Mouse (Mus musculus): ENCODE results near the gene Gm26657. TPM values are rescaled to one million over a fixed set of nuclear protein-coding genes. Genes with fewer than 3 reads are reported as not detected.

The Gm26657 gene
- polyA plus RNA-seq (2014; fragmentation: Nextera tagmentation; extraction: Ambion mirVana): not detected in 2 replicates

GRCm38 (mm10) chr4:56740020-56740485 is at the start of gene Gm26657:
TSS of gene Gm26657 (plus strand) at chr4:56740070.
- Histone ChIP-seq H3K27me3 (ENCODE audit: insufficient read depth, low read length) (no peaks in the 10 kb centered on the region), H3K9me3 (ENCODE audit: low read depth, low read length) (no peaks in the 10 kb centered on the region), H3K4me3 (ENCODE audit: low read depth, low read length) (no peak within 1 kb of the TSS), H3K4me1 (ENCODE audit: insufficient read depth) (no peaks in the 10 kb centered on the region), H3K36me3 (ENCODE audit: insufficient read depth) (peaks cover 1% of the 10 kb centered on the region; the same call in 1 of the 2 replicates), H3K9ac (no peak within 1 kb of the TSS), H3K4me2 (no peak within 1 kb of the TSS), H3K27ac (ENCODE audit: low read depth) (no peak within 1 kb of the TSS)
- 81% methylated on average over 18 of the region's 18 CpGs for WGBS
- TF ChIP-seq CTCF (IDR thresholded peaks at IDR 0.05; ENCODE audit: low read depth): no peak
- ATAC-seq (ENCODE audit: insufficient read depth) (no peak), DNase-seq (no peak)

GRCm38 (mm10) chr4:56696401-56696800 is 43.5 kb upstream of the Gm26657 start:
- no peak for TF ChIP-seq CTCF (IDR thresholded peaks at IDR 0.05; ENCODE audit: low read depth)
- Histone ChIP-seq H3K4me3 (ENCODE audit: low read depth, low read length) (no peak overlapping the region), H3K4me2 (no peak overlapping the region), H3K36me3 (ENCODE audit: insufficient read depth) (no peaks in the 10 kb centered on the region), H3K27ac (ENCODE audit: low read depth) (no peak overlapping the region), H3K9ac (no peak overlapping the region), H3K9me3 (ENCODE audit: low read depth, low read length) (no peaks in the 10 kb centered on the region), H3K27me3 (ENCODE audit: insufficient read depth, low read length) (no peaks in the 10 kb centered on the region), H3K4me1 (ENCODE audit: insufficient read depth) (no peaks in the 10 kb centered on the region)
- ATAC-seq (ENCODE audit: insufficient read depth): no peak
- no peak for DNase-seq
- WGBS: 67% methylated on average over 7 of the region's 7 CpGs

- Histone ChIP-seq H3K27ac (ENCODE audit: low read depth) (no peak overlapping the region), H3K9ac (no peak overlapping the region), H3K27me3 (ENCODE audit: insufficient read depth, low read length) (no peaks in the 10 kb centered on the region), H3K4me1 (ENCODE audit: insufficient read depth) (no peaks in the 10 kb centered on the region), H3K4me2 (no peak overlapping the region), H3K36me3 (ENCODE audit: insufficient read depth) (no peaks in the 10 kb centered on the region), H3K9me3 (ENCODE audit: low read depth, low read length) (no peaks in the 10 kb centered on the region), H3K4me3 (ENCODE audit: low read depth, low read length) (no peak overlapping the region)
- DNase-seq (no peak), ATAC-seq (ENCODE audit: insufficient read depth) (no peak)
- no peak for TF ChIP-seq CTCF (IDR thresholded peaks at IDR 0.05; ENCODE audit: low read depth)
- 25% methylated on average over 5 of the region's 5 CpGs for WGBS
These were observed 41.2 kb upstream of the Gm26657 start for GRCm38 (mm10) chr4:56698671-56699070.

DNA sequence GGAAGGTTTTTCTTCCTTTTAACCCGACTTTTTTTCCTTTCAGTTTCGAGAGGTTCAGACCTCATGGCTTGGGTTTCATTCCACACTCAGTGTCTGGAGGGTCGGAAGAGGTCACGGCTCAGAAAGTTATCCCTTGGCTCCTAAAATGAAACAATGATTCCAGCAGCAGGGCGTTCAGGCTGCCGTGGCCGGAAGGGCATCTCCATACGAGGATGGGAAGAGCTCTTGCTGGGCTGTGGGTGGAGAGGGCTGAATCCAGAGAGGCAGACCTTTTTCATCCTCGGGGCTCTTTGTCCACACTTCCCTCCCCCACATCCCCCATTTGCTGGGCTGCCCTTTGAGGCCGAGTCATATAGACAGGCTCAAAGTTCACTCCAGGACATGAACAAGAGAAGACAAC is 37.6 kb upstream of the Gm26657 start:
- no peak overlapping the region for H3K27ac ChIP-seq (ENCODE audit: low read depth)
- 34% methylated on average over 10 of the region's 10 CpGs for WGBS
- H3K4me1 ChIP-seq (ENCODE audit: insufficient read depth): no peaks in the 10 kb centered on the region
- H3K4me3 ChIP-seq (ENCODE audit: low read depth, low read length): no peak overlapping the region
- H3K27me3 ChIP-seq (ENCODE audit: insufficient read depth, low read length): no peaks in the 10 kb centered on the region
- no peak overlapping the region for H3K9ac ChIP-seq
- H3K4me2 ChIP-seq: no peak overlapping the region
- H3K9me3 ChIP-seq (ENCODE audit: low read depth, low read length): no peaks in the 10 kb centered on the region
- no peak for TF ChIP-seq CTCF (IDR thresholded peaks at IDR 0.05; ENCODE audit: low read depth)
- ATAC-seq (ENCODE audit: insufficient read depth) (no peak), DNase-seq (no peak)
- H3K36me3 ChIP-seq (ENCODE audit: insufficient read depth): no peaks in the 10 kb centered on the region

GRCm38 (mm10) chr4:56713155-56713554 is 26.7 kb upstream of the Gm26657 start:
- Histone ChIP-seq H3K9ac (no peak overlapping the region), H3K4me3 (ENCODE audit: low read depth, low read length) (no peak overlapping the region), H3K27me3 (ENCODE audit: insufficient read depth, low read length) (no peaks in the 10 kb centered on the region), H3K36me3 (ENCODE audit: insufficient read depth) (no peaks in the 10 kb centered on the region), H3K9me3 (ENCODE audit: low read depth, low read length) (no peaks in the 10 kb centered on the region), H3K27ac (ENCODE audit: low read depth) (no peak overlapping the region), H3K4me1 (ENCODE audit: insufficient read depth) (no peaks in the 10 kb centered on the region), H3K4me2 (no peak overlapping the region)
- no peak for TF ChIP-seq CTCF (IDR thresholded peaks at IDR 0.05; ENCODE audit: low read depth)
- DNase-seq: no peak
- no peak for ATAC-seq (ENCODE audit: insufficient read depth)
- 88% methylated on average over 3 of the region's 3 CpGs for WGBS

DNA sequence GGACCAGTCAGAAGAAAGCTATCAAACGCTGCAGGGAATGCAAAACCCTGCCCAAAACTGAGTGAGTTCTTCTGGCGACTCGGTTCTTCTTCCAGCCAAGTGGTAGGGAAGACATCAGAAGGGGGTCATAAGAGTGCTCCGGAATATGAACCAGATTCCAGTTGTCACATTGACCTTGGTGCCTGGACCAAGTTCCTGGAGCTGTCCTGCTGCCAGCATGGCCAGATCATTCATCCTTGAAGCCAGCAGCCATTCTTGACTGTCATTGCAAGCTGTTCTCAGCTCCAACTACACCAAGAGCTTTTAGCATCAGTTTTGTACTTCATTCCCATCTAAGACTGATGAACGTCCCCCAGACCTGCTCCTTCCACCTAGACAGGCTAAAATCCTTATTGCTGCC is 23.1 kb upstream of the Gm26657 start:
- H3K9ac ChIP-seq: no peak overlapping the region
- no peaks in the 10 kb centered on the region for H3K36me3 ChIP-seq (ENCODE audit: insufficient read depth)
- H3K27me3 ChIP-seq (ENCODE audit: insufficient read depth, low read length): no peaks in the 10 kb centered on the region
- ATAC-seq (ENCODE audit: insufficient read depth): no peak
- H3K4me2 ChIP-seq: no peak overlapping the region
- no peak for TF ChIP-seq CTCF (IDR thresholded peaks at IDR 0.05; ENCODE audit: low read depth)
- DNase-seq: no peak
- WGBS: 53% methylated on average over 5 of the region's 5 CpGs
- H3K27ac ChIP-seq (ENCODE audit: low read depth): no peak overlapping the region
- H3K4me1 ChIP-seq (ENCODE audit: insufficient read depth): no peaks in the 10 kb centered on the region
- no peaks in the 10 kb centered on the region for H3K9me3 ChIP-seq (ENCODE audit: low read depth, low read length)
- no peak overlapping the region for H3K4me3 ChIP-seq (ENCODE audit: low read depth, low read length)

- ATAC-seq (ENCODE audit: insufficient read depth) (no peak), DNase-seq (no peak)
- H3K4me1 ChIP-seq (ENCODE audit: insufficient read depth): no peaks in the 10 kb centered on the region
- no peak overlapping the region for H3K4me2 ChIP-seq
- H3K27me3 ChIP-seq (ENCODE audit: insufficient read depth, low read length): no peaks in the 10 kb centered on the region
- no peak overlapping the region for H3K27ac ChIP-seq (ENCODE audit: low read depth)
- H3K9me3 ChIP-seq (ENCODE audit: low read depth, low read length): no peaks in the 10 kb centered on the region
- H3K36me3 ChIP-seq (ENCODE audit: insufficient read depth): no peaks in the 10 kb centered on the region
- H3K9ac ChIP-seq: no peak overlapping the region
- H3K4me3 ChIP-seq (ENCODE audit: low read depth, low read length): no peak overlapping the region
- 83% methylated on average over 3 of the region's 3 CpGs for WGBS
- no peak for TF ChIP-seq CTCF (IDR thresholded peaks at IDR 0.05; ENCODE audit: low read depth)
These were observed 21.9 kb upstream of the Gm26657 start for GRCm38 (mm10) chr4:56717932-56718331.
